Mouse (Mus musculus) ovary, adult 18-20 months (tissue): ENCODE measurements around the gene Bcl2l1.
A peak's percentile ranks its signal among the peaks of the same experiment; 100 is the strongest.

Experiments
- DNase-seq: peaks from one replicate; pipeline ENCODE4 v3.0.0; 2022; ENCODE audit warnings: low spot score, mixed read lengths

Bcl2l1 gene

GRCm38 (mm10) chr2:152824438-152825167, 6.9 kb downstream of the Bcl2l1 start:
- no peak for DNase-seq

- no peak for DNase-seq
Measured at GRCm38 (mm10) chr2:152823770-152824169, 7.8 kb downstream of the Bcl2l1 start.

- no peak for DNase-seq
Measured at GRCm38 (mm10) chr2:152821566-152821965, 10.0 kb downstream of the Bcl2l1 start.

GRCm38 (mm10) chr2:152821023-152821422, 10.5 kb downstream of the Bcl2l1 start:
- no peak for DNase-seq

GRCm38 (mm10) chr2:152820369-152820768, 11.2 kb downstream of the Bcl2l1 start:
- peak; percentile 57 for DNase-seq

GRCm38 (mm10) chr2:152819926-152820325, 11.6 kb downstream of the Bcl2l1 start:
- no peak for DNase-seq

GRCm38 (mm10) chr2:152819097-152819624, 12.4 kb downstream of the Bcl2l1 start:
- DNase-seq, result no peak

GRCm38 (mm10) chr2:152818679-152819078, 12.8 kb downstream of the Bcl2l1 start:
- no peak for DNase-seq

- DNase-seq, result no peak
Measured at GRCm38 (mm10) chr2:152817596-152818291, 13.8 kb downstream of the Bcl2l1 start.

- no peak for DNase-seq
Measured at GRCm38 (mm10) chr2:152816657-152817348, 14.7 kb downstream of the Bcl2l1 start.

GRCm38 (mm10) chr2:152815879-152816656, 15.5 kb downstream of the Bcl2l1 start:
- DNase-seq, result no peak

- no peak for DNase-seq
Measured at GRCm38 (mm10) chr2:152814213-152814874, 17.2 kb downstream of the Bcl2l1 start.

- no peak for DNase-seq
Measured at GRCm38 (mm10) chr2:152813232-152813631, 18.3 kb downstream of the Bcl2l1 start.

GRCm38 (mm10) chr2:152811336-152812165, 20.0 kb downstream of the Bcl2l1 start:
- no peak for DNase-seq

GRCm38 (mm10) chr2:152810158-152810941, 21.2 kb downstream of the Bcl2l1 start:
- no peak for DNase-seq

- no peak for DNase-seq
Measured at GRCm38 (mm10) chr2:152808178-152808577, 23.4 kb downstream of the Bcl2l1 start.

GRCm38 (mm10) chr2:152806037-152806436, 25.5 kb downstream of the Bcl2l1 start:
- no peak for DNase-seq

GRCm38 (mm10) chr2:152805111-152805490, 26.4 kb downstream of the Bcl2l1 start:
- no peak for DNase-seq

GRCm38 (mm10) chr2:152804408-152805110, 27.0 kb downstream of the Bcl2l1 start:
- no peak for DNase-seq
